Comparison of ENCODE assay signal across 23 mouse cellular contexts in genomic region chr11:68395546-68395945, GRCm38 (mm10). TPM values are rescaled to one million over a fixed set of nuclear protein-coding genes. Genes with fewer than 3 reads are reported as not detected.
DNase-seq lines count a peak whose midpoint lies in the region; ATAC-seq and TF ChIP-seq lines count a peak whose summit lies in the region.
"Had no signal": no experiment of that assay in that cellular context is flagged by ENCODE, and none has a peak within 500 bp of the region (broad histone marks: within the 10 kb centered on the region; RNA-seq: fewer than 3 reads in every experiment).

No protein-coding gene starts in this region.

- H3K4me1 ChIP-seq in kidney, adult 2 months (ENCODE audit: control insufficient read depth, insufficient read depth, low read length), result peaks cover 16% of the 10 kb centered on the region
- peaks cover 22% of the 10 kb centered on the region for H3K4me1 ChIP-seq in kidney, embryonic 16.5 days (ENCODE audit: insufficient read depth, low read length)
- peaks cover 18% of the 10 kb centered on the region for H3K4me1 ChIP-seq in midbrain, embryonic 15.5 days

- no peaks in the 10 kb centered on the region; the same call in 1 of the 2 replicates for H3K27me3 ChIP-seq in kidney, adult 2 months (replicated peaks; ENCODE audit: control insufficient read depth, insufficient read depth, low read length)
- H3K27me3 ChIP-seq in kidney, embryonic 16.5 days (ENCODE audit: insufficient read depth, low read length), result peaks cover 80% of the 10 kb centered on the region
- peaks cover 72% of the 10 kb centered on the region for H3K27me3 ChIP-seq in midbrain, embryonic 15.5 days (replicated peaks)
- H3K27me3 ChIP-seq: Patski had no signal

- no peaks in the 10 kb centered on the region for H3K9me3 ChIP-seq in kidney, embryonic 16.5 days (ENCODE audit: low read length)
- no peaks in the 10 kb centered on the region for H3K9me3 ChIP-seq in midbrain, embryonic 15.5 days
- H3K9me3 ChIP-seq: embryonic facial prominence, embryonic 10.5 days; embryonic facial prominence, embryonic 12.5 days; forebrain, embryonic 13.5 days; forebrain, embryonic 15.5 days; G1E had no signal

- no peak overlapping the region for H3K4me3 ChIP-seq in kidney, adult 2 months (ENCODE audit: insufficient read depth, low read depth, low read length)
- no peak overlapping the region for H3K4me3 ChIP-seq in kidney, embryonic 16.5 days (ENCODE audit: low read length)
- no peak overlapping the region for H3K4me3 ChIP-seq in midbrain, embryonic 15.5 days
- H3K4me3 ChIP-seq: embryonic facial prominence, embryonic 10.5 days; embryonic facial prominence, embryonic 12.5 days; forebrain, embryonic 13.5 days; forebrain, embryonic 15.5 days had no signal

- no peak for TF ChIP-seq CTCF in kidney, adult 2 months (conservative IDR thresholded peaks at IDR 0.05; ENCODE audit: insufficient read depth, insufficient read length, low read depth, low read length)

- no peak for ATAC-seq in kidney, embryonic 16.5 days (ENCODE audit: low FRiP score, low TSS enrichment)
- no peak for ATAC-seq in midbrain, embryonic 15.5 days (replicated peaks)
- ATAC-seq: activated CD4-positive, CD25-positive, alpha-beta regulatory T cell, adult 4 months; forebrain, embryonic 13.5 days; forebrain, embryonic 15.5 days; forebrain, postnatal 0 days; Patski had no signal

- no peak overlapping the region for H3K4me2 ChIP-seq in kidney, embryonic 16.5 days (replicated peaks; ENCODE audit: low read depth, low read length)
- H3K4me2 ChIP-seq in midbrain, embryonic 15.5 days, result no peak overlapping the region
- H3K4me2 ChIP-seq: embryonic facial prominence, embryonic 12.5 days; forebrain, embryonic 13.5 days; forebrain, embryonic 15.5 days had no signal

- H3K9ac ChIP-seq in kidney, embryonic 16.5 days (replicated peaks; ENCODE audit: low read length), result no peak overlapping the region
- no peak overlapping the region for H3K9ac ChIP-seq in midbrain, embryonic 15.5 days
- H3K9ac ChIP-seq: embryonic facial prominence, embryonic 12.5 days; forebrain, embryonic 13.5 days; forebrain, embryonic 15.5 days; forebrain, postnatal 0 days had no signal

- no peak overlapping the region for H3K27ac ChIP-seq in kidney, adult 2 months (ENCODE audit: insufficient read depth, low read depth, low read length)
- no peak overlapping the region for H3K27ac ChIP-seq in kidney, embryonic 16.5 days (ENCODE audit: low read length)
- H3K27ac ChIP-seq in midbrain, embryonic 15.5 days, result no peak overlapping the region
- H3K27ac ChIP-seq: embryonic facial prominence, embryonic 10.5 days; embryonic facial prominence, embryonic 12.5 days; forebrain, embryonic 13.5 days; forebrain, embryonic 15.5 days had no signal

- peak; percentile 82 for DNase-seq in kidney, adult 2 months
- DNase-seq in kidney, postnatal 4 days, result no peak
- DNase-seq in kidney, postnatal 14 days, result peak; percentile 46
- DNase-seq in kidney, postnatal 36 days, result peak; percentile 43 to 78
- no peak for DNase-seq in kidney, adult 18-20 months
- DNase-seq: adrenal gland, adult 8-10 months; adrenal gland, postnatal 14 days; adrenal gland, postnatal 36 days; cerebellum, adult 11-12 months; cerebellum, adult 2 months; cerebellum, adult 9-10 months; cerebellum, postnatal 10 days; cerebellum, postnatal 25 days; forebrain, postnatal 0 days had no signal

- no peak for TF ChIP-seq POLR2A in kidney, adult 2 months (IDR thresholded peaks at IDR 0.05; ENCODE audit: low read depth, low read length)

- 50% methylated on average over 5 of the region's 5 CpGs for WGBS in kidney, adult 2 months
- 51% methylated on average over 5 of the region's 5 CpGs for WGBS in kidney, embryonic 16.5 days
- WGBS in midbrain, embryonic 15.5 days, result 55% methylated on average over 5 of the region's 5 CpGs

- no peaks in the 10 kb centered on the region for H3K36me3 ChIP-seq in kidney, adult 2 months (ENCODE audit: control insufficient read depth, insufficient read depth, low read length)
- no peaks in the 10 kb centered on the region for H3K36me3 ChIP-seq in kidney, embryonic 16.5 days (ENCODE audit: insufficient read depth, low read length)
- no peaks in the 10 kb centered on the region for H3K36me3 ChIP-seq in midbrain, embryonic 15.5 days (replicated peaks)
- H3K36me3 ChIP-seq: embryonic facial prominence, embryonic 10.5 days; embryonic facial prominence, embryonic 12.5 days; forebrain, embryonic 15.5 days; G1E had no signal

RNA-seq across cellular contexts. Expression of gene Ntn1, which starts 5.1 kb away (rescaled TPM):
- polyA plus RNA-seq in kidney, adult 2 months (2012; rRNA removed), result 24.4 and 33.1 TPM in 2 replicates
- polyA plus RNA-seq in kidney, embryonic 16.5 days (2015; fragmentation: Nextera tagmentation; extraction: Ambion mirVana), result 13.6 and 15.4 TPM in 2 replicates
- 22.7 and 23.2 TPM in 2 replicates for polyA plus RNA-seq in midbrain, embryonic 15.5 days (2015; fragmentation: Nextera tagmentation; extraction: Ambion mirVana)
- polyA plus RNA-seq: G1E had no signal

RNA-seq across cellular contexts. Expression of gene Pik3r5, which starts 36.4 kb away (rescaled TPM):
- polyA plus RNA-seq in kidney, adult 2 months (2012; rRNA removed), result 0.83 and 2.2 TPM in 2 replicates
- 0.27 and 0.77 TPM in 2 replicates for polyA plus RNA-seq in kidney, embryonic 16.5 days (2015; fragmentation: Nextera tagmentation; extraction: Ambion mirVana)
- polyA plus RNA-seq in midbrain, embryonic 15.5 days (2015; fragmentation: Nextera tagmentation; extraction: Ambion mirVana), result 0.10 and 0.43 TPM in 2 replicates

Comparison
In these comparisons a context has a peak if more than half of its experiments do, and no peak if none do; other contexts are left out.
1. DNase-seq: peak in kidney, adult 2 months (single experiment), kidney, postnatal 14 days (single experiment) and kidney, postnatal 36 days (2 of 2); none in kidney, postnatal 4 days (0 of 2) and kidney, adult 18-20 months (single experiment).